Mouse (Mus musculus) kidney, adult 9 months (tissue): ENCODE measurements at regions not wholly inside any gene's neighbourhood (a gene's known extent, or its start where the extent isn't known, plus 50 kb on each side); places are given as distances from the start of the nearest gene placed in this dataset.
"Not testable (repeated sequence)": the region's sequence is repeated elsewhere in the genome, so short reads cannot be mapped to it uniquely, and the experiment has no call there.

Source experiments
- DNase-seq: peaks from one replicate; pipeline ENCODE4 v3.0.0; 2022

DNA sequence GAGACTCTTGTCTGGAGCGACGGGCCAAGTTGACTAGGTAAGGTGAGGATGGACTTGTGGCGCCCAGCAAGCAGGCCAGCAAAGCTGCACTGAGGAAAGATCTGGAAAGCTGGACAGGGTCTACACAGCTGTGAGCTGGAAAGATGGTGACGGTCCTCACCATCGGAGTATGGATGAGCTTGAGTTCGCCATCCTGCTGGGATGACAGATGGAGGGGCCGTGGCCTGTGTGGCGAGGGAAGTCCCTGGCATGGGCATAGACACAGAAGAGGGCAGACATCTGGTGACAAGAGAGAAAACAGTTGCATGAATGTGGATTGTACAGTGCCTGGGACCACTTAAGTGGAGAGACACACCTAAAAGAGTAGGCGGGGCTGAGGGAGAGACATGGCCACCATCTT lies 57.6 kb downstream of the Tmem270 start:
- DNase-seq: no peak

DNA sequence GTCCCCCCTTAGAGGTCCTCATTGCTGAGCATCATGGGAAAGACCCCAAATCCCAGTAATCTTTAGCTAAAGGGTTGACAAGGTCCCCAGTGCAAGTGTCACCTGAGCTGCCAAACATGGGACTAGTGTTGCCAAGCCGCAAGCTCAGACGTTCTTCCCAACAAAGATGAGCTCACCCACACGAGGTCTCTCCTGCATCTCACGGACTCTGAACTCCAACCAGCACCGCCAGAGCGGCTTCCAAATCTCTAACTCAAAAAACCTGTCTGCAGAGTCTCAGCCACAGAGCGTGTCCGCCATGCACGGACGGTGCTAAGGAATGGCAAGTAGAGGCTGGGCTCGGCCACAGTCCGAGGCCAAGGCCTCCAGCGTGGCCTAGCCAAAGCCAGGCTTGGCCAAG lies 58.0 kb downstream of the Tmem270 start:
- DNase-seq: peak; percentile 19

- no peak for DNase-seq
Measured at GRCm38 (mm10) chr5:134845416-134845815, 61.1 kb downstream of the Tmem270 start.

GRCm38 (mm10) chr5:134844216-134844615 lies 62.3 kb downstream of the Tmem270 start:
- not testable (repeated sequence) for DNase-seq

DNA sequence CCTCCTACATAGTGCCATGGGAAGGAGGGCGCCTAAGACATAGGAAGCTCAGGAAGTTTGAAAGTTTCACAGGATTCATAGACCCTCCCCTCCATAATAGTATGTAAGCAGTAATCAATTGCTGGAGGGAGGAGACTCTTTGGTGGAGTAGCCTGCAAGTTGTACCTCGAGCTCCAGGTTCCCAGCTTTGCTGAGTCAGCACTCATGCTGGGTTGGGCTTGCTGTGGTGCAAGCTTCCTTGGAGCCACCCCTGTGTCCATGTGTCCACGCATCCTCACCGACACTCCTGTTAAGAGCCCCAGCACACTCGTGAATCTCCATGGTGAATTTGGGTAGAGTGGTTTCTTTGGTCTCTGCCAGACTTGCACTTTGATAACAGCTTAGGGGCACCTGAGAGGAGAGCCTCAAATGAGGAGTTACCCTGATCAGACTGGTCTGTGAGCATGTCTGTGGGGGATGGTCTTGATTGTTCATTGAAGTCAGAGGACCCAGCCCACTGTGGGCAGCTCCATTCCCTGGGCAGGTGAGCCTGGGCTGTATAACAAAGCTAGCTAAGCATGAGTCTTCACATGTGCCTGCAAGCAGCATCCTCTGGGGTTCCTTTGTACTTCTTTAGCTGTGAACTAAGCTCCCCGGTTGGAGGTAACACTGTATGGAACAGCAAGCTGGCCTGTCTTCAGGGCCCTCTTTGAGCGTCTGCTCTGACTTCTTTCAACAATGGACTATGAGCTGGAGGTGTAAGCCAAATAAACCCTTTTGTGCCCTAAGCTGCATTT lies 65.1 kb downstream of the Tmem270 start:
- DNase-seq: no peak

GRCm38 (mm10) chr5:134836489-134836888 lies 70.0 kb downstream of the Tmem270 start:
- no peak for DNase-seq

GRCm38 (mm10) chr5:134832896-134833295 lies 73.6 kb downstream of the Tmem270 start:
- no peak for DNase-seq

DNA sequence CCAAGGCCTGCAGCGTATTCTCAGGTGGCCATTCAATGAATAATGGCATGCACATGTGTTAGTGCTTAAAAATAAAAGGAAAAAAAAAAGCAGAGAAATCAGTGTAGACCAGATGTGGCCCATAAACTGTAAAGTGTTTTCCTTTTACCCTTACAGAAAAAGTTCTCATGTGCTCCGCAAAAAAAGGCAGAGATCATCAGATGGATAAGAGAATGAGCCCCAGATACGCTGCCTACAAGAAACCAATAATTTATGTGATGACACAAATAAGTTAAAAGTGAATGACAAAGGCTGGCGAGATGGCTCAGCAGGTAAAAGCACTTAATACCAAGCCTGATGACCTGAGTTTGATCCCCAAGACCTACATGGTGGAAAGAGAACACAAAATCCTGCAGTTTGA lies 70.5 kb upstream of the Eln start:
- no peak for DNase-seq

DNA sequence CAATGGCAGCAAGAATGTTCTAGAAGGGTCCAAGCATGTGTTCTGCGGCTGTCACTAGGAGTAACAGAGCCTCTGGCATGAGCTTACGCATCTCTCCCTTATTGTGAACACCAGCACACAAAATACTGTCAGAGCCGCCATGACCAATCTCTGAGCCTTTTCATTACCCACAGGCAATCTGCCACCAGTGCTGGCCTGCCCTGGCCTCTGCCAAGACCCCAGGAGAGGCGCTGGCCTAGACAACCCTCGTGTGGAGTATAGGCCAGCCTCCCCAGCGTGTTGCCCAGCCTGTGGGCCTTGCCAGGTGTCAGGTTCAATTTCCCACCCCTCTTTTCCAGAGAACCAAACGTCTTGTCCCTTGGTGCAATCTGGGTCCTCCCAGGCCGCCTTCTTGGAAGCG lies 62.0 kb upstream of the Eln start:
- DNase-seq: no peak

- DNase-seq: no peak
Measured at GRCm38 (mm10) chr5:134804291-134805049, 57.3 kb upstream of the Eln start.

DNA sequence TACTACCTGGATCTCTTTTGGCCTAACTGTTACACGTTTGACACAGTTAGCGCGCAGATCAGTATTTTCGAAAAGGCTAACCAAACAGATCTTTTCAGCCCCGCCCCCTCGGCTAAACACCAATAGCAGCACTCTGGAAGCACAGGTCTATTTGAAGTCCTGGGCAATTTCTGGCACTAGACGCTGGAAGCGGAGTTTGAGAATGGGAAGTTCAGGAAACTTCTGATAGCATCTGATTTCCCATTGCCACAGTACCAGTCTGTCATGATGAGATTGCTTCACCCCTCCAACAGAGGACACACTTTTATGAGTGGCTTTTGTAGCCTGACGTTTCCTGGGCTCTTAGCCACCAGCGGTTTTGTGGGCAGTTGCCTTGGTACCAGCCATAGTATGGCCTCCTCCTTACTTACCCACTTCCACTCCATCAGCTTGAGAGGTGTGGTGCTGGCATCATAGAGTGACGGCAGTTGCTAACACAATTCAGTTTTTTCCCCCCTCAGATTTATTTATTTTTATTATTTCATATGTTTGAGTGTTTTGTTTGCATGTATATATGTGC lies 55.1 kb upstream of the Eln start:
- no peak for DNase-seq

DNA sequence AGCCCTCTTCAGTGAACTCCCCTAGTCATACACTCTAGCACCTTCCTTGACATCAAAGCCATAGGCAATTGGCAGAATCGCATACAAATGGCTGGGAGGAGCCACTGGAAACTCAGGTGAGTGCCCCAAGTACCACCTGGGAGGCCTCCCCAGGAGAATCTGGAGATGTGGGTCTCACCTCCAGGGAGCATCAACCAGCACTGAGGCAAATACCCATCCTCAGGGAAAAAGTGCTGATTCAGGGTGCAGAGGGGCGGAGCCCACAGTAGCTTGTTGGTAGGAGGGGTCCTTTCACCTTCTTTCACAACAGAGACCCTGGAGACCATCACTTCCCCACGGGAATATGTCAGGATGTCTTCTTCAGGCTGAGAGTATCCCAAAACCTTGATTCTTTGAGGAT lies 53.4 kb upstream of the Eln start:
- DNase-seq: no peak

- DNase-seq: no peak
Measured at GRCm38 (mm10) chr5:134799911-134800310, 52.8 kb upstream of the Eln start.

DNA sequence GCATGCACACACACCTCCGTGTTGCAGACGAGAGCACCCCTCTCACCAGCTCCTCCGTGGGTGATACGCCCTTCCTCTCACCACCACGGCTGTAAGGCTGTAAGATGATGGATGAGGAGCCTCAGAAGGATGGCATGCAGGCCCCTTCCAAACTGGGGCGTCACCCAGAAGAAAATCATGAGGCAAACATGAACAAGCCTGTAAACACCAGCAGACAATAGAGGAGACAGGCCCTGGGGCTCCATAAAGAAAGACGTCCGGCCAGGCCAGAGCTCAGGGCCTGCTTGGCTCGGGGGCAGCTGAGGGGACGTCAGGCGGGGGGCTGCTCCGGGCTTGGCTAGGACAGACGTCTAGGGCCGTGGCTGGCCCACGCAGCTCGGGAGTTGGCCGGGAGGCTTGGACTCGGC lies 50.6 kb upstream of the Eln start:
- DNase-seq: no peak
